Mouse (Mus musculus) heart, postnatal 0 days (tissue): Measurements from ENCODE around the gene Tmem138.

ENCODE experiments used
- CTCF ChIP-seq: IDR thresholded peaks from 2 replicates; pipeline ENCODE4 v1.5.1; 2016; ENCODE audit warnings: antibody characterized with exemption, control low read depth, low read depth
- EP300 ChIP-seq: IDR thresholded peaks from 2 replicates; pipeline ENCODE4 v1.6.1; 2016; ENCODE audit warnings: antibody characterized with exemption, low read depth

DNA sequence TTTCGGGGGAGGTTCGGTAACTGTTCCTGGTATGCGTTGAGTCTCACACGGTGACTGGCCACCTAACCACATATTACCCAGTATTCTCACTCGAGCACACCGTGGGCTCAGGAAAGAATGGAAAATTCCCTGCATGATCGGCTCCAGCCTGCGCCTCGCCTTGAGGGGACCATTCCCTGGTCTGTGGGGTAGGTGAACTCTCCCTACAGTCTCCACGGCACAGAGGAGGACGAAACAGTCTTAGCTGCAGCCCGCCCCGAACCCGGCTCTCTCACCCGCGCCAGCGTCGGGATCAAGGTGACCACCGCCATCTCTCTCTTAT is 52.4 kb downstream of the Tmem138 start:
- TF ChIP-seq CTCF (no peak), EP300 (no peak)
